Mouse (Mus musculus) heart, adult 8-10 months (tissue): ENCODE results near the gene Gm12355. TPM values are rescaled to one million over a fixed set of nuclear protein-coding genes. Genes with fewer than 3 reads are reported as not detected.

ENCODE experiments used
- DNase-seq: peaks from one replicate; pipeline ENCODE4 v3.0.0; 2022; ENCODE audit warnings: low spot score
- total RNA-seq, 4 experiments: library from RNA; stranded (reverse); gene quantifications; 2 replicates each; pipeline ENCODE4 v1.2.4; 2022

Gm12355 gene
- total RNA-seq, 4 experiments from 2014 or later = 4.8 to 12.3 (median 7.9) TPM

DNA sequence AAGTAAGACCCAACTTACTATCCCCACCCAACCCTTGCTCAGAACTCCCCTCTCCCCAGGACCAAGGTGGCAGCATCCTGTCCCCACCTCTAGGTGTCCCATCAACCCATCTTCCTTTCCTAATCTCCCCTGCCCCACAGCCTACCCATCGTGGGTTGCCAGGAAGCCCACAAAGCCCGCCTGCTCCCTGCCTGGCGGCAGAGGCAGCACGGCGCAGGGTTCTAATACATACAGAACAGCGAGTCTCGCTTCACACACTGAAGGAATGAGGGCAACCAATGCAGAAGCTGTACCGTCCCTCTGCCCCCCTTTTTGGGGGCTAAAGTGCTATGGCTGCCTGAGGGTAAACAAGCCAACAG is 43.5 kb downstream of the Gm12355 start:
- no peak for DNase-seq

DNA sequence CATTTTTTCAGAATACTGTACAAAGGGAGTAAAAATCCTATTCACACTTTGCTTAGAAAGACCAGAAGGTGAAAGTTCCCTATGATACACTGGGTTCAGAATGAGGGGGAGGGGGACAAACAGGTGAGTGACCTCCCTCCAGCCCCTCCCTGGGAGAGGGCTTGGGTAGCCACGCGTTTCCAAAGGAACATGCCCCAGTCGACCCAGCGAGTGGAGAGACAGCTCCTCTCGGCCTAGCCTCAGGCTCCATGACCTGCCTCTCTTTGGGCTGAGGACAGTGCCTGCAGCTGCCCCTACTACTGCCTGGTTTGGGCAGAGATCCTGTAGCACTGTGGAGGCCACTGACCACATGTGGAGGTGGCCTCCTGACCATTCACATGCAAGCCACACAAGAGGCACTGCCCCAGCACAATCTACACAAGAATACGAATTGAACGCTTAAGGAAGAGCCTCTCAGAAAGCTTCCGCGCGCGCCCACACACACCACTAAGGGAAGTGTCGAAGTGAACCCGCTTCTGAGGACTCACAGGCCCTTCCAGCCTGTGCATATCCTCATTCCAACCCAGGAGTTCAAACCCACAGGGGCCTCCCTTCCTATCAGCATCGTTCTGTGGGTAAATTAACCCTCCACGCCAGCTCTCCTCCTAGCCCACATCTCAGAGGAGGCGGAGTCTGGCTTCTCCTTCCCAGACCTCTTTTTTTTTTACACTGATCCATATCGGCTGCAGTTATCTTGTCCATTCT is 44.0 kb downstream of the Gm12355 start:
- DNase-seq = no peak

DNA sequence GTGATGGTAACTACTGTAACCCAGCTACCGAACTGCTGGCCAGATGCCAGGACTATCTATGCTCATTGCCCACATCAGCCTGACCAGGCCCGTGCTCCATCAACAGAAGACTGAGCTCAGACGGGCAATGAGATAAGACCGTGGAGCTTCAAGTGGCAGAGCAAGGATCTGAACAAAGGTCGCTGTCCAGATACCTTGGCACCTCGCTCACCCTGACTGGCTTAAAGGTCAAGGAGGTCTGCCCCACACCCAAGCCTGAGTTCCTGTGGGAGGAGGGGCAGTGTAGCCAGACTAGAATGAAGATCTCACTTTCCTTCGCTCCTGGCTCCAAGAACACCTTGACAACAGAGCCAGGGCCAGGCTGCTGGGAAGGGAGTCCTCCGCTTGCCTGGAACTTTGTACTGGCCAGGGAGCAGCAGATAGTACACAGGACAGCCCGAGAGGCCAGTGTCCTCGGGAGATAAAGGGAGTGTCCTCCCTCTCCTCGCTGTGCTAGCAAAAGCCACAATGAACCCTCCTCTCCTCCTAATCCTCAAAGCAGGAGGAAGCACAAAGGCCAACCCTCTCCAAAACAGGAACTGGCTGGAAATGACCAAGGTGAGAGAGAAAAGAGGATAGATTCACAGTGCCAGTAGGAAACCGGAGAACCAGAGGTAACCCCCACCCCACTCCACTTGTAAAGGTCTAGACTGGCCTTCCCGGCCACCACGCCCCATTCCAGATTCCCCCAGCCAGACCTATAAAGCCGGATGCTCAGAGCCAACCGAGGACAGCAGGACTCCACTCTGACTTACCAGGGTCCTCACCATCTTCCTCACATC is 45.0 kb downstream of the Gm12355 start:
- no peak for DNase-seq

DNA sequence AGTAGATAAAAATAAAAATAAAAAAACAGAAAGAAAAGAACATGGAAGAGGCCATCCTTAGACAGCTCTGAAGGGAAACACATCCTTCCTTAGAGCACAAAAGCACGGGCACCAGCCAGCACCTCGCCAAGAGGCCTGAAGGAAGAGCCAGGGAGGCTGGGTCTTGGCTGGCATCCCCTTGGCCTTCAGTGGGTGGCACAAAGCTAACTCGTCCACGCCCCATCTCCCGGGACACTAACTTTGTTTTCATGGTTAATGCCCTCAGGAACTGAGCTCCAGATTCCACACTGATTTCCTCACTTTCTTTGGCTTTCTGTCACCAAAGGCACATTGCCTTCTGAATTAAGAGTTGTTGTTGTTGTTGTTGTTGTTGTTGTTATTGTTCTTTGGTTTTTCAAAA is 47.7 kb downstream of the Gm12355 start:
- no peak for DNase-seq

Other genes starting within 250 kb of the Gm12355 start
- gene Tcap, start 241.8 kb downstream of the Gm12355 start, total RNA-seq = 1,000 to 10,000 TPM; 2,176 to 4,520 (median 3,450) TPM
- gene Pnmt, start 239.2 kb downstream of the Gm12355 start, total RNA-seq = 1 to 10 TPM in 3 of 4 experiments, not detected in 1; 1.2 to 1.6 (median 1.4) TPM
- 1 to 10 TPM; 8.2 to 9.6 (median 8.9) TPM for gene Pgap3, start 225.2 kb downstream of the Gm12355 start, total RNA-seq
- gene Erbb2, start 213.2 kb downstream of the Gm12355 start, total RNA-seq = 1 to 10 TPM; 5.4 to 9.1 (median 8.0) TPM
- gene Mien1, start 186.7 kb downstream of the Gm12355 start, total RNA-seq = 10 to 100 TPM; 66.9 to 78.4 (median 71.0) TPM
- gene Grb7, start 179.3 kb downstream of the Gm12355 start, total RNA-seq = under 1 TPM in 1 of 4 experiments, not detected in 3; 0.19 TPM
- 1 to 10 TPM in 2 of 4 experiments, under 1 TPM in 2; 0.47 to 1.3 (median 0.86) TPM for gene Ikzf3, start 79.6 kb downstream of the Gm12355 start, total RNA-seq
- gene Zpbp2, start 74.6 kb downstream of the Gm12355 start, total RNA-seq = not detected
- gene Ormdl3, start 38.3 kb downstream of the Gm12355 start, total RNA-seq = 10 to 100 TPM; 39.7 to 46.4 (median 43.1) TPM
- not detected for gene Lrrc3c, start 27.4 kb downstream of the Gm12355 start, total RNA-seq
- gene Gsdma3, start 699 bp upstream of the Gm12355 start, total RNA-seq = 1 to 10 TPM; 1.6 to 3.4 (median 2.8) TPM
- gene Gsdma2, start 21.1 kb upstream of the Gm12355 start, total RNA-seq = under 1 TPM in 1 of 4 experiments, not detected in 3; 0.25 TPM
- gene Gsdma, start 38.7 kb upstream of the Gm12355 start, total RNA-seq = under 1 TPM in 2 of 4 experiments, not detected in 2; 0.14 to 0.16 TPM
- 100 to 1,000 TPM in 1 of 4 experiments, 10 to 100 TPM in 3; 95.0 to 106 (median 99.1) TPM for gene Psmd3, start 56.9 kb upstream of the Gm12355 start, total RNA-seq
- not detected for gene Csf3, start 75.6 kb upstream of the Gm12355 start, total RNA-seq
- 10 to 100 TPM; 44.4 to 49.9 (median 46.8) TPM for gene Med24, start 103.8 kb upstream of the Gm12355 start, total RNA-seq
- 10 to 100 TPM; 92.5 to 98.4 (median 95.1) TPM for gene Thra, start 115.0 kb upstream of the Gm12355 start, total RNA-seq
- 100 to 1,000 TPM in 2 of 4 experiments, 10 to 100 TPM in 2; 81.4 to 121 (median 101) TPM for gene Nr1d1, start 149.7 kb upstream of the Gm12355 start, total RNA-seq
- 10 to 100 TPM; 72.1 to 84.3 (median 78.7) TPM for gene Msl1, start 169.9 kb upstream of the Gm12355 start, total RNA-seq
- 10 to 100 TPM; 16.0 to 20.9 (median 17.8) TPM for gene Casc3, start 179.2 kb upstream of the Gm12355 start, total RNA-seq
- gene Rapgefl1, start 211.1 kb upstream of the Gm12355 start, total RNA-seq = 1 to 10 TPM in 1 of 4 experiments, under 1 TPM in 3; 0.38 to 1.1 (median 0.76) TPM
- gene Wipf2, start 238.0 kb upstream of the Gm12355 start, total RNA-seq = 10 to 100 TPM in 3 of 4 experiments, 1 to 10 TPM in 1; 9.4 to 12.6 (median 11.5) TPM